Mouse (Mus musculus) liver, adult 2 months (tissue): ENCODE measurements at regions not wholly inside any gene's neighbourhood (a gene's known extent, or its start where the extent isn't known, plus 50 kb on each side); places are given as distances from the start of the nearest gene placed in this dataset.

ENCODE experiments used
- CTCF ChIP-seq: fragments of 200-500 bp; IDR thresholded peaks from 2 replicates; pipeline ENCODE4 v1.5.1; 2011; ENCODE audit warnings: low read depth, low read length, control low read depth
- POLR2A ChIP-seq: fragments of 200-500 bp; IDR thresholded peaks from 2 replicates; pipeline ENCODE4 v1.6.1; 2011; ENCODE audit warnings: low read length, control low read depth; ENCODE audit not compliant: insufficient read depth; ENCODE audit errors: extremely low read depth

DNA sequence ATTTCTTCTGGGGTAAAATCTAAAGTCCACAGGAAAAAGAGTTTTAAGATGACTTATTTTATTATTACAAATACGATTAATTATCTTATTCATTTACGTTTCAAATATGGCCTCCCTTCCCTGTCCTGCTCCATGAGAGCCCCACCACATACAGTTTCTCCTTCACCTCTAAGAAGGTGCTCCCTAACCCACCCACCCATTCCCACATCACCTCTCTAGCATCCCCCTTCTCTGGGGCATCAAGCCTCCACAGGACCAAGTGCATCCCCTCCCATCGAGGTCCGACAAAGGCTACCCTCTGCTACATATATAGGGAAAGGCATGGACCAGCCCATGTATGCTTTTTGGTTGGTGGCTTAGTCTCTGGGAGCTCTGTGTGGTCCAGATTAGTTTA lies 300.2 kb upstream of the Gpc5 start:
- TF ChIP-seq CTCF (no peak), POLR2A (no peak)
